Mouse (Mus musculus) stomach, embryonic 15.5 days (tissue): Measurements from ENCODE around the gene Ano7. TPM values are rescaled to one million over a fixed set of nuclear protein-coding genes. Genes with fewer than 3 reads are reported as not detected.
"Not testable (repeated sequence)": the region's sequence is repeated elsewhere in the genome, so short reads cannot be mapped to it uniquely, and the experiment has no call there.

Experiments used
- ATAC-seq: fragments of 200-750 bp; cut with Nextera tagmentation; 2 replicates; pipeline ENCODE4 v1.8.0; 2017; ENCODE audit warnings: low read depth, moderate number of reproducible peaks, moderate TSS enrichment; ENCODE audit not compliant: insufficient read depth, low FRiP score
- H3K27ac ChIP-seq: fragments of 300-500 bp; sonication (generic); 2 replicates; pipeline ENCODE4 v1.5.1; 2015; ENCODE audit warnings: mild to moderate bottlenecking, inconsistent platforms
- H3K27me3 ChIP-seq: fragments of 300-500 bp; sonication (generic); replicated peaks from 2 replicates; pipeline ENCODE4 v1.6.1; 2015; ENCODE audit warnings: inconsistent platforms
- H3K36me3 ChIP-seq: fragments of 300-500 bp; sonication (generic); 2 replicates; pipeline ENCODE4 v1.6.1; 2015; ENCODE audit warnings: inconsistent platforms
- H3K4me1 ChIP-seq: fragments of 300-500 bp; sonication (generic); 2 replicates; pipeline ENCODE4 v1.6.1; 2015; ENCODE audit warnings: inconsistent platforms
- H3K4me2 ChIP-seq: fragments of 300-500 bp; sonication (generic); 2 replicates; pipeline ENCODE4 v1.6.1; 2015; ENCODE audit warnings: mild to moderate bottlenecking, inconsistent platforms
- H3K4me3 ChIP-seq: fragments of 300-500 bp; sonication (generic); replicated peaks from 2 replicates; pipeline ENCODE4 v1.5.1; 2015; ENCODE audit warnings: inconsistent platforms
- H3K9ac ChIP-seq: fragments of 300-500 bp; sonication (generic); 2 replicates; pipeline ENCODE4 v1.6.1; 2015; ENCODE audit warnings: inconsistent platforms
- H3K9me3 ChIP-seq: fragments of 300-500 bp; sonication (generic); 2 replicates; pipeline ENCODE4 v1.6.1; 2016; ENCODE audit warnings: inconsistent platforms
- WGBS: fragments of 180-500 bp; shearing (Covaris S2); methylation state at CpG from one replicate; pipeline ENCODE4 v1.1.7; 2015; 5-methylcytosine and 5-hydroxymethylcytosine counted together
- polyA plus RNA-seq: library from polyadenylated mRNA; unstranded; fragments of >200 nt; fragmentation: Nextera tagmentation; extraction: Ambion mirVana; gene quantifications from 2 replicates; pipeline ENCODE4 v1.2.1, GENCODE M21; 2015

Gene Ano7
- polyA plus RNA-seq, 1 experiment from 2014 or later: 1.7 TPM

- Histone ChIP-seq H3K4me1 (no peaks in the 10 kb centered on the region; the same call in 1 of the 2 replicates), H3K36me3 (no peaks in the 10 kb centered on the region), H3K9ac (no peak overlapping the region), H3K9me3 (no peaks in the 10 kb centered on the region), H3K4me2 (no peak overlapping the region), H3K27me3 (no peaks in the 10 kb centered on the region), H3K4me3 (no peak overlapping the region), H3K27ac (no peak overlapping the region)
- ATAC-seq: no peak
- 79% methylated on average over 5 of the region's 5 CpGs for WGBS
Observed at GRCm38 (mm10) chr1:93379117-93379516, 5.4 kb downstream of the Ano7 start.

GRCm38 (mm10) chr1:93387198-93387597, 13.5 kb downstream of the Ano7 start:
- no peaks in the 10 kb centered on the region for H3K4me1 ChIP-seq
- H3K27ac ChIP-seq: no peak overlapping the region
- H3K9ac ChIP-seq: no peak overlapping the region
- H3K4me3 ChIP-seq: no peak overlapping the region
- WGBS: 66% methylated on average over 2 of the region's 2 CpGs
- no peaks in the 10 kb centered on the region for H3K27me3 ChIP-seq
- no peaks in the 10 kb centered on the region for H3K36me3 ChIP-seq
- H3K4me2 ChIP-seq: no peak overlapping the region
- no peaks in the 10 kb centered on the region for H3K9me3 ChIP-seq
- no peak for ATAC-seq

- no peaks in the 10 kb centered on the region for H3K9me3 ChIP-seq
- H3K27me3 ChIP-seq: no peaks in the 10 kb centered on the region
- H3K4me3 ChIP-seq: no peak overlapping the region
- no peak for ATAC-seq
- no peak overlapping the region for H3K4me2 ChIP-seq
- H3K9ac ChIP-seq: no peak overlapping the region
- no peak overlapping the region for H3K27ac ChIP-seq
- H3K36me3 ChIP-seq: no peaks in the 10 kb centered on the region
- no peaks in the 10 kb centered on the region for H3K4me1 ChIP-seq
- WGBS: 69% methylated on average over 2 of the region's 2 CpGs
Observed at GRCm38 (mm10) chr1:93388906-93389305, 15.2 kb downstream of the Ano7 start.

DNA sequence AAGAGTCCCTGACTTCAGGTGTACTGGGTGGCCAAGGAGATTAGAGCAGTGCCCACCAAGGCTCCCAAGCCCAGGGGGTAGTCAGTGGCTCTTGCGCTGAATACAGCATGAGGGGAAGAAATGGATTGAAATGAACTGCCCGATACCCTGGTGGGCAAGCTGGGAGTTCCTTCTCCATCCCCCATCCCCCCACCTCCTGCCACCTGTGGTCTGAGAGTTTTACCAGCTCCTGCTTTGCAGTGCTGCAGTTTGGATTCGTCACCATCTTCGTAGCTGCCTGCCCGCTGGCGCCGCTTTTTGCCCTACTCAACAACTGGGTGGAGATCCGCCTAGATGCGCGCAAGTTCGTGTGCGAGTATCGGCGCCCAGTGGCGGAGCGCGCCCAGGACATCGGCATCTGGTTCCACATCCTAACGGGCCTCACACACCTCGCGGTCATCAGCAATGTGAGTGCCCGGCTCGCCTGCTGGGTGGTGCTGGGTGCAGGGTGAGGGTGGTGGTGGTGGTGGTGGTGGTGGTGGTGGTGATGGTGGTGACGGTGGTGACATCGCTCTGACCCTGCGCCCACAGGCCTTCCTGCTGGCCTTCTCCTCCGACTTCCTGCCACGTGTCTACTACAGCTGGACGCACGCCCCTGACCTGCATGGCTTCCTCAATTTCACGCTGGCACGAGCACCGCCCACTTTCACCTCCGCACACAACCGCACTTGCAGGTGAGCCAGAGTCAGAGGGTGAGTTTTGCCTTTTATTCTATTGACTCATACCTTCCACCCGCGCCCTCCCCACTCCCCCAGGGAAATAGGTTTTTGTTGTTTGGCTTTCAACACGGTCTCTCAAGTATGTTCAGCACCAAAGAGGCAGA, 27.7 kb downstream of the Ano7 start:
- WGBS: 16% methylated on average over 38 of the region's 38 CpGs
- Histone ChIP-seq H3K36me3 (peaks cover 2% of the 10 kb centered on the region; the same call in 1 of the 2 replicates), H3K27ac (no peak overlapping the region), H3K27me3 (no peaks in the 10 kb centered on the region), H3K4me2 (peak overlapping the region; percentile 56), H3K9me3 (no peaks in the 10 kb centered on the region), H3K9ac (no peak overlapping the region), H3K4me1 (no peaks in the 10 kb centered on the region), H3K4me3 (peak overlapping the region; percentile 30)
- no peak for ATAC-seq

GRCm38 (mm10) chr1:93403403-93403802, 29.7 kb downstream of the Ano7 start:
- Histone ChIP-seq H3K36me3 (peaks cover 22% of the 10 kb centered on the region), H3K9me3 (no peaks in the 10 kb centered on the region), H3K27ac (no peak overlapping the region), H3K9ac (no peak overlapping the region), H3K4me2 (no peak overlapping the region), H3K4me3 (no peak overlapping the region), H3K27me3 (no peaks in the 10 kb centered on the region), H3K4me1 (no peaks in the 10 kb centered on the region)
- no peak for ATAC-seq
- WGBS: 79% methylated on average over 4 of the region's 4 CpGs

- ATAC-seq: no peak
- 81% methylated on average over 6 of the region's 6 CpGs for WGBS
- no peak overlapping the region for H3K4me3 ChIP-seq
Observed at GRCm38 (mm10) chr1:93432087-93432486, 58.4 kb downstream of the Ano7 start.

DNA sequence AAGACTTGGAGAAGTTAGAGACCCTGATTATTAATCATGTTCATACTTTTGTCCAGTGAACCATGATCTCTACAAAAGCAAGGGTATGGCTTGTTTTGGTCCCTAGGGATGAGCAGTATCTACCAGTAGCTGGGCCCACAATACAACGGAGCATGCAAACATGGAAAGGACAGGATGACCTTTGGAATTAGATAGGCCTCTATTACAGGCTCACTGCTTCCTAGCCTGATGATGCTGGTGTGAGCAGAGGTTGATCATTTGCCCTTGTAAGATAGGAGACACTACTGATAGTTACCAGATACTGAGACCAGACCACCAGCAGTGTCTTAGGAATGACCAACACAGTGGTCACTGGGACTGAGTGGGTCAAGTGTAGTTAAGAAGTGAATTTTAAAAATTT, 65.6 kb downstream of the Ano7 start:
- Histone ChIP-seq H3K9me3 (no peaks in the 10 kb centered on the region), H3K4me1 (peaks cover 16% of the 10 kb centered on the region), H3K4me2 (no peak overlapping the region), H3K36me3 (peaks cover 43% of the 10 kb centered on the region), H3K27me3 (no peaks in the 10 kb centered on the region), H3K27ac (no peak overlapping the region), H3K9ac (no peak overlapping the region), H3K4me3 (no peak overlapping the region)
- WGBS: 83% methylated on average over 1 of the region's 1 CpGs
- ATAC-seq: no peak

More at GRCm38 (mm10) chr1:93432087-93432486, 58.4 kb downstream of the Ano7 start:
- Histone ChIP-seq H3K9me3 (no peaks in the 10 kb centered on the region), H3K4me1 (no peaks in the 10 kb centered on the region), H3K36me3 (peaks cover 54% of the 10 kb centered on the region), H3K4me2 (no peak overlapping the region), H3K27me3 (no peaks in the 10 kb centered on the region), H3K27ac (no peak overlapping the region), H3K9ac (no peak overlapping the region)

- no peaks in the 10 kb centered on the region for H3K9me3 ChIP-seq
- WGBS: 3% methylated on average over 18 of the region's 18 CpGs
Observed at GRCm38 (mm10) chr1:93444405-93445110, 70.8 kb downstream of the Ano7 start.

DNA sequence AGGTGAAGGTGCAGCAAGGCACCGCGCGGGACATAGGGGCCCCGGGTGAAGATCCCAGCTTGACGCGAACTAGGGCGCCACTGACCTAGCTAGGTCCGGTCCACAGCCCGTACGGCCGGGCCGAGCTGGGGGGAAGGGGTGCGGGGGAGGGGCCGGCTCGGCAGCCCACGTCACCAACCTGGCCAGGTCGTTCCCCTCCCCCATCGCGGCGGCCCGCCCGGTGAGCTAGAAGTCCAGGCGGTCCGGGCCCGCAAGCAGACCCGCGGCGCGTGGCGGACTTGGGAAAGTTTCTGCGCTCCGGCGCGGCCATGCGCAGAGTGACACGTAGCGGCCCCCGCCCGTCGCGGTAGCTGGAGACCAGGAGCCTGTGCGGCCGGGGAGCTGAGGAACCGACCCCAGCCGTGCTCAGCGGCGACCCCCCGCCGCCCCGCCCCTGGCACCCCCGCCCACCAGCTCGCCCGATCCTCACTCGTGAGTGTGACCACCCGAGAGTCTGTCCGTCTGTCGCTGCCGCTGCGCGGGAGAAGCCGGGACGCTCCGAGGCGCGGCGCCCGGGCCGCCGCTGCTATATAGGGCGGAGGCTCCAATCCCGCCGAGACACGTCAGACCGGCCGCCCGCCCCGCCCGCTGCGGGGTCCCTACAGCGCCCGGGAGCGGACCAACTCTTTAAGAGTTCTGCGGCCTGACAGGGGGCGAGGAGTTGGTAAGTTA, 71.5 kb downstream of the Ano7 start:
- H3K4me1 ChIP-seq: peaks cover 25% of the 10 kb centered on the region
- H3K27me3 ChIP-seq: no peaks in the 10 kb centered on the region
- peak overlapping the region; percentile 70 for H3K4me2 ChIP-seq
- H3K9ac ChIP-seq: peak overlapping the region; percentile 82
- under 1% methylated on average over 79 of the region's 84 CpGs for WGBS
- no peaks in the 10 kb centered on the region for H3K9me3 ChIP-seq
- H3K27ac ChIP-seq: peak overlapping the region; percentile 98
- ATAC-seq: peak; percentile 93
- peaks cover 11% of the 10 kb centered on the region for H3K36me3 ChIP-seq
- peak overlapping the region; percentile 94 for H3K4me3 ChIP-seq

More at GRCm38 (mm10) chr1:93444405-93445110, 70.8 kb downstream of the Ano7 start:
- Histone ChIP-seq H3K9ac (peak overlapping the region; percentile 82), H3K27me3 (no peaks in the 10 kb centered on the region), H3K4me2 (peak overlapping the region; percentile 70), H3K4me3 (peak overlapping the region; percentile 94), H3K36me3 (peaks cover 11% of the 10 kb centered on the region), H3K4me1 (peaks cover 25% of the 10 kb centered on the region), H3K27ac (peak overlapping the region; percentile 98)
- ATAC-seq: peak; percentile 83

- 7% methylated on average over 3 of the region's 3 CpGs for WGBS
- Histone ChIP-seq H3K27me3 (no peaks in the 10 kb centered on the region), H3K36me3 (peaks cover 11% of the 10 kb centered on the region), H3K9ac (peak overlapping the region; percentile 82; the same call in 1 of the 2 replicates), H3K4me3 (peak overlapping the region; percentile 94), H3K4me2 (peak overlapping the region; percentile 70), H3K27ac (peak overlapping the region; percentile 98), H3K9me3 (no peaks in the 10 kb centered on the region), H3K4me1 (peaks cover 25% of the 10 kb centered on the region)
- peak; percentile 29; the same call in 1 of the 2 replicates for ATAC-seq
Observed at GRCm38 (mm10) chr1:93445822-93446162, 72.1 kb downstream of the Ano7 start.

DNA sequence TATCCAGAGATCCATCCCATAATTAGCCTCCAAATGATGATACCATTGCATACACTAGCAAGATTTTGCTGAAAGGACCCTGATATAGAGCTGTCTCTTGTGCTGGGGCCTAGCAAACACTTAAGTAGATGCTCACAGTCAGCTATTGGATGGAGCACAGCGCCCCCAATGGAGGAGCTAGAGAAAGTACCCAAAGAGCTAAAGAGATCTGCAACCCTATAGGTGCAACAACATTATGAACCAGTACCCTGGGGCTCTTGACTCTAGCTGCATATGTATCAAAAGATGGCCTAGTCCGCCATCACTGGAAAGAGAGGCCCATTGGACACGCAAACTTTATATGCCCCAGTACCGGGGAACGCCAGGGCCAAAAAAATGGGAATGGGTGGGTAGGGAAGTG, 76.4 kb downstream of the Ano7 start:
- H3K9ac ChIP-seq, ATAC-seq, H3K4me1 ChIP-seq, H3K4me3 ChIP-seq, H3K27ac ChIP-seq, H3K27me3 ChIP-seq, H3K4me2 ChIP-seq, H3K9me3 ChIP-seq, H3K36me3 ChIP-seq: not testable (repeated sequence)
- WGBS: 84% methylated on average over 5 of the region's 5 CpGs
